Mouse (Mus musculus) spleen, postnatal 10 days (tissue): ENCODE measurements at regions not wholly inside any gene's neighbourhood (a gene's known extent, or its start where the extent isn't known, plus 50 kb on each side); places are given as distances from the start of the nearest gene placed in this dataset.
A peak's percentile ranks its signal among the peaks of the same experiment; 100 is the strongest.

ENCODE experiments used
- DNase-seq, 2 experiments: peaks; one replicate each; pipeline ENCODE4 v3.0.0; 2021 to 2022; ENCODE audit warnings: low spot score in 2 of 2

DNA sequence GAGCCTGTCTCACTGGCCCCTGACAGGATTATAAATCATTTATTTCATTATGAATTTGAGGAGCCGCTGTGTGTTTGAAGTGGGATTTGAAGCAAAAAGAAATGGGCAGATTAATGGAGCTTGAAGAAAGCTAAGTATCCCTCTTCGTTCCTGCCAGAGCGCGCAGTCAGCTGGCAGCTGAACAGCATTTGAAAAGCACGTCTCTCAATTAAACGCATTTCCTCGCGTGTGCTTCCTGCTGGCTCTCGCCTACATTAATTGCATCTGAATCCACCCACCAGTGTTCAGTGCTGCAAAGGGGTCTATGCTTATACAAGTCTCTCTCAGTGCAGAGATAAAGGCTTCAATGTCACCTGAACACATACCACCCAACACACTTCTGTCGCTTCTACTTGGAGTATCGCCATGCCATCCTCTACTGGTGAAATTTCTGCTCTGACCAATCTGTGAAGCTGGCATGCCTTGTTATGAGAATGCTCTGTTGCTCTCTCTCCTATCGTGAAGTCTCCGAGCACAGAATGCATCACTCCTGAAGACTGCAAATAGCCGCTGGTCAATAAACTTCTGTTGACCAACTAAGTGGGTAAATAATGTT is 235.3 kb downstream of the Mycn start:
- no peak for DNase-seq

GRCm38 (mm10) chr12:12701735-12702134 is 240.0 kb downstream of the Mycn start:
- DNase-seq: no peak

DNA sequence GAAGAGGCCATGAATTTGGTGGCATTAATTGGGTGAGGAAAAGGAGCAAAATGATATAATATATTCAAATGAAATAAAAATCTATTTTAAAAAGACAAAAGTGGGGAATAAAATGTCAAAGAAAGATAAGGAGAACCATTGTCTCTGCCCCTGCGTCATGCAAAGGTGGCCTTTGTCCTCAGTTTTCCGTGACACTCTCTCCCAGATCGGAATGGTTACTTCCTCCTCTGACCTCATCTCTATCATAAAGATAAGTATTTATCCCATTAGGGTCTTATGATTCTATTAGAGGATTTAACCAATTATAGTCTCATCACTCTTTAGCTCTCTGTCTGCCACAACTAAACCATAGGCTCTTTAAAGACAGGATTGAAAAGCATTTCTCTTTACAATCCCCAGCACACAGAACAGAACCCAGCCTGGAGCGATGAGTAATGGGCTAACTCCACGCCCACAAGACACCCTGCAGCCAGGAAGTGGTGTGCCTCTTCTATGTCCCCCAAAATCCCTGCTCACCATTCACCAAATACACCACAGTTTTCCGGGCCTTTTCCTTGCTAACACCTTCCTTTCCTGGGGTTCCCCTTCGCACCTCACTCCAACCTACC is 240.6 kb downstream of the Mycn start:
- DNase-seq: no peak

- DNase-seq: no peak
Observed at GRCm38 (mm10) chr12:12693838-12694777, 247.6 kb downstream of the Mycn start.

DNA sequence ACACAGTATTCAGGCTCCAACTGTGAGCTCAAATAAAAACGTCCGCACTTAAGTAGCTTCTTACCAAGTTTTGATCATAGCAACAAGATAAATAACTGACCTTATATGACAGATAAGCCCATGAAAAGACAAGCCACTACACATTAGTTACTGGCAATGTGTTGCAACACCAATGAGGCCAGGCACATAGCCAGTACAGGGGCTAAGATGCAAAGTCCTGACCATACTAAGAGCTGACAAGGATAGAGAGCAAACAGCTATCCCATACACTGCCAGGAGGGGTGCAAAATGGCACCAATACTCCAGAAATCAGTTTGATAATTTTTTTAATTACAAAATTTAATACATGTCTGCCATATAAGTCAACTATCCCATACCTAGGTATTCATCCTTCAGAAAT is 254.3 kb downstream of the Mycn start:
- no peak for DNase-seq

DNA sequence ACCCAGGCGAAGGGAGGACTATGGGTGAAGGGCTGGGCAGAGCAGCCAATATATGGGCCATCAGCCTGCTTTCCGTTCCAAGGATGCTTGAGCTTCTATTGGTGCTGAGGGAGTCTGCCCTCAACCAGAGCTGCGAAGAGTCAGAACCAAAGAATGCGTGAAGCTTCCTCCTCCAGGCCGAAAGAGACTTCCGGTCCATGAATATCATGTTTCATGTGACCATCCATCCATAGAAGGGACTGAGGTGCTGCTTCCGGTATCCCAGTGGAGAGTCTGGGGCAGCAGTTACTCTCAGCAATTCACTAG is 256.5 kb downstream of the Mycn start:
- no peak for DNase-seq

GRCm38 (mm10) chr12:12684481-12685216 is 257.1 kb downstream of the Mycn start:
- no peak for DNase-seq

DNA sequence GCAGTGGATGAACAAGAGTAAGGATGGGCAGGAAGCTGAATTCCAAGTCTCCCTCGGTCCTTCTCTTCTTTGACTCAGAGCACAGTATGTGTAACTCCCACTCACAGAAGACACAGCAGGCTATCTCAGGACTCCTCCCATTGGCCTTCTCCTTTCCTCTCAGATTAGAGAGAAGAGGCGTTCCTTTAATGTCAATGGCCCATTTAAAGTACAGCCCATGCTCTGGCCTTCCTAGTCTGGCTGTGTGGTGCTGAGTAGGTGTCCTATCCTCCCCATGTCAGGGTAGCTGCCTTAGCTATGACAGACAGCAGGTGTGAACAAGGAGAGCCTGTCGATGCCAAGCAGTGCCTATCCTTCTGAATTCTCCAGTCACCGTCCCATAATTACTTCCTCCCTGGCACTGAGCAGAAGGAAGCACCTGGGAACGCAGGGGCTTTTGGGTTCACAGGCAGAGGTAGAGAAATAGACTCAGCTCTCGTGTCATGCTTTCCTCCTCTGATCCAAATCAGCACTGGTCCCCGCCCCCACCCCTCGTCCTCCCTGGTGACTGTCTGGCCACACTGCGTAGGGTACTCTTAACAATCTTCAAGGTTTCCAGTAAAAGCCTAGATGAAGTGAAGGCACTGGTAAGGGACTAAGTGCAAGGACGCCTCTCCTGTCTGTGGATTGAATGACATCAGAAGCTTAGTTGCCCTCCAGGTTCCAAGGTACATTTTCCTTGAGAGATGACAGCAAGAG is 257.8 kb downstream of the Mycn start:
- no peak for DNase-seq

DNA sequence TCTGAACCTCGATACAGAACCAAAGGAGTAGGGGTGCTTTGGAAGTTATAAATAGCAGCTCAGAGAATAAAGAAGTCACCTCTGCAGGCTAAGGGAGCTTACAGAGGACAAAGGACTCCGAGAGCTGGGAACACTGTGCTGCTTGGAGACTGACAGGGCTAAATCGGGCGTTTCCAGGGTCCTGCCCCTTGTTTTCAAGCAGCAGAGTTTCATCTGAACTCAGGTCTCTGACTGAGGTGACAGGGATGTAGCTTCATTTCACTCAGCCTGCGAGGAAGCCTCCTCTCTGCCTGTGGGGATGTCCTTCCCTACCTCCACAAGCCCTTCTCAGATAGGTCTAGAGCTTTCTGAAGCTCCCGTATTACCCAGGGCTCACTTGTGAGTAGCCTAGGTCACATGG is 260.6 kb downstream of the Mycn start:
- DNase-seq: no peak

DNA sequence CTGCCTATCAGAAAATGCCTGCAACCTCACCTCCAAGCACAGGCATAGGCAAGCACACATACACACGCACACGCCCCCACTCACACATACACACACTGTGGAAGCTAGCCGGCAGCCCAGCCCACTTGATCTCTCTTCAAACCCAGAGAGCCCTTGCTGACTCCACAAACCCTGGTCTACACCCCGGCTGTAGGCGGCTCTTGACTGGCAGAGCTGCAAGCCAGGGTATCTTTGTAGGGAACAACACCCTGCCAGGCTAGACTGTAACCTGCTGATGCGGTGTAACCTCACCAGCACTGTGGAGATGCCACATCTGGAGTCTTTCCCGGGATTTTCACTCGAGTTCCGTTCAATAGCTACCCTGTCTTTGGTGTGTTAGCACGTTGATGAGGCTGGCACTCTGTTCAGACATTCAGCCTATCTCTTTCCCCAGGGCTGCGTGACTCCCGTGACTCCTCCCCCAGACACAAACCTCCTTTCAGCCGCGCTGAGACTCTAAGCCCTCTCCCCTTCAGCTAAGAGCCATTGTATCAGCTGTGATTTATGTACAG is 261.3 kb downstream of the Mycn start:
- no peak for DNase-seq

GRCm38 (mm10) chr12:12676676-12677075 is 265.0 kb downstream of the Mycn start:
- DNase-seq: peak in 1 of 2 experiments; percentile 13

- DNase-seq: no peak
Observed at GRCm38 (mm10) chr12:12669931-12670330, 271.8 kb downstream of the Mycn start.

GRCm38 (mm10) chr12:12668919-12669318 is 272.8 kb downstream of the Mycn start:
- no peak for DNase-seq

DNA sequence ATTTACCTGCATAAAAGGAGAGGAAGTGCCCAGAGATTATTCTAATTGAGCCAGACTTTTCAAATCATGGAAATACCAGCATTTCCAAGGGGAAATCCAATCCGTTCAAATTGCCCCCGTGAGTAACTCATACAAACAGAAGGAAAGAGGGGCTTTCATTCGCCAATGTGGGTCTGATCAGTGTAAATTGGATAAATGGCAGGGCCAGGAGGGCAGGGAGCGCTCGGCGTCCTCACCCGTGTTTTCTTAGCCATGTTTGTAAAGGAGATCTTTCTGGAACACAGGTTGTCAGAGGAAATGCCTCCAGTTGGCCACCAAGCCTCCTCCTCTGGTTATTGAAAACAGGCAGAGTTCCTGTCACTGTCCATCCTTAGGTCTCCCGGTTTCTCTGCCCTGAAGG is 286.1 kb downstream of the Mycn start:
- DNase-seq: no peak

- no peak for DNase-seq
Observed at GRCm38 (mm10) chr12:12655184-12655583, 286.5 kb downstream of the Mycn start.

GRCm38 (mm10) chr12:12652361-12652760 is 289.4 kb downstream of the Mycn start:
- DNase-seq: no peak

DNA sequence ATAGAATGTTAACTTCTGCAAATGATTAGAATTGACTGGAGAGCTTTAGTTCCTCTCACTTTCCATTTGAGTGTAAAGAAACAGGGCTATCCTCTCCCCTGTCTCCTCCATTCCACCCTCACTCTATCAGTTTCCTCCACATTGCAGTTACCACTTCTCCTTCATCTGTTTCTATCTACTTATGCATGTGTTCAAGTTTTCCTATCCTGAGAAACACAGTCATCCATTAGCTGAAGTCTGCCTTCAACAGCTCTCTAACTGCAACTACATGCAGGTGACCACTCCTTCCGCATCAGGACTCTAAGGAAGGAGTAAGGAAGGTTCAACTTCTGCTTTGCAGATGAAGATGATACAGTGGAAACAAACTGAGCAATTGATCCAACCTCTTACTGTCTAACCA is 291.4 kb downstream of the Mycn start:
- DNase-seq: no peak

DNA sequence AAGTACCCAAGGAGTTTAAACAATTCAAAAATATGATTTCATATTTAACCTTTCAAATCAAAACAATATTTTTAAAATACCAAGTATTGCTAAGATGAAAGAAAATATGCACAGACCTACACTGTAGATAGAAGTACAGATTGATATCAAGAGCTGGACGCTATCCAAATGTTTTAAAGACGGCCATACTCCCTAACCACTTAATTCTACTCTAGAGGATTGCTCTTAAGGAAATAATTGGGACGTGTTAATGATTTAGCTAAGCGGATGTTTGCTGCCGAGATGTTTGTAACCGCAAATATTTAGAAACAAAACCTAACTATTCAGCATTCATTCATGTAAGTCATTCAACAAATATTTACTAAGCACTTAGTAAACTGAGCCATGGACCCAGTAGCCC is 294.2 kb downstream of the Mycn start:
- DNase-seq: no peak

DNA sequence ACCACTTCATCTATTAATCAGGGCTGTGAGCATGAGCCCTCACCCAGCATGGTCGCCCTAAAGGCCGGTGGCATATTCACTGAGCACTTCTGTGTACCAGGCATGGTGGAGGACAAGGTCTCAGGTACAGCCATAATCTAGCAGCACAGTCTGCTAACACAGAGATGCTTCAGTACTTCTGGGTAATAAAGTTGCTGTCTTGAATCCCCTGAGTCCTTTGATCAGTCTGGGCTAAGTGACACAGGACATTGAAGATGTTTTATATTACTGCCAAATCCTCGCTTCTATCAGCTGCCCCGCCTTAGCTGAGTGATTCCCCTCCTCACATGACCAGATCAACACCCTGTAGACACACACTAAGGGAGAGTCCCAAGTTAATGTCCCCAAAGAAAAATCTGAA is 296.5 kb downstream of the Mycn start:
- DNase-seq: no peak

DNA sequence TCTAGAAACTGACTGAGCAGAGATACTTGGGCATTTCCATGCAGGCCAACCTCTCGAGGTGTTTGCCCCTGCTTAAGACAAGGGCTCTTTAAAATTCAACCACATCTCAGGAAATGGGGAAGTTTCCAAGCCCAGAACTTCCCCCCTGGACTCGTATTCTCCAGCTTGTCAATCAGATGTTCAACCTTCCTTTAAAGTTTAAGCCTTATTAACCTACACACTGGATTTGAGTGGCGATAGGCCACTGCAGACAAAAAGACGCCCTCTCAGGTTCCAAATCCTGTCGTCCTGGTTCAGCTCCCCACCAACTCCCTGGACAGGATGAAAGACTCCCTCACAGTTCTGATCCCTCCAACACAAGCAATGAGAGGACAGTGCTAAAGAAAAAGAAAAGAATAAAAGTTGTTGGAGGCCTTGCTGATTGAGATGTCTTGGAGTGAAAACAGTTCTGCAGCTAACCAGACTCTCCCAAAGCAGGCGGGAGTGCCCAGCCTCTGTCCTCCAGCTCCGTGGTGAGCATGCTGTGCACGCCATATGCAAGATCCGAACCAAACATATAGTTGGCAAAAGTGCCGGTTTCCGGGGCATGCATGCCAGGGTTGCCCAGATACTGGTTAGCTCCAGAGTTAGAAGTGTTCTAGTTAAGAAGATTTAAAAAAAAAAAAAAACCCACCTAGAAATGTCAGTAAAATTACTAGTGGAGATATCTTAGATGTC is 298.3 kb downstream of the Mycn start:
- no peak for DNase-seq

GRCm38 (mm10) chr12:12635308-12635707 is 306.4 kb downstream of the Mycn start:
- DNase-seq: no peak
